Mouse (Mus musculus) limb, embryonic 14.5 days (tissue): ENCODE measurements at regions not wholly inside any gene's neighbourhood (a gene's known extent, or its start where the extent isn't known, plus 50 kb on each side); places are given as distances from the start of the nearest gene placed in this dataset.

Experiments used
- ATAC-seq: fragments of 200-750 bp; cut with Nextera tagmentation; 2 replicates; pipeline ENCODE4 v1.8.0; 2017; ENCODE audit warnings: low read depth, moderate number of reproducible peaks, moderate TSS enrichment; ENCODE audit not compliant: low FRiP score
- DNase-seq: peaks from one replicate; pipeline ENCODE4 v3.0.0-alpha.2; 2015; ENCODE audit warnings: low spot score
- H3K27ac ChIP-seq: fragments of 300-500 bp; sonication (generic); replicated peaks from 2 replicates; pipeline ENCODE4 v1.5.1; 2014; ENCODE audit warnings: low read depth, mild to moderate bottlenecking, low read length, moderate library complexity, mixed read lengths
- H3K27me3 ChIP-seq: fragments of 300-500 bp; sonication (generic); 2 replicates; pipeline ENCODE4 v1.6.1; 2014; ENCODE audit warnings: low read length, mixed read lengths; ENCODE audit not compliant: control insufficient read depth, insufficient read depth
- H3K36me3 ChIP-seq: fragments of 300-500 bp; sonication (generic); 2 replicates; pipeline ENCODE4 v1.6.1; 2014; ENCODE audit warnings: mild to moderate bottlenecking, low read length, moderate library complexity, mixed read lengths; ENCODE audit not compliant: control insufficient read depth, insufficient read depth
- H3K4me1 ChIP-seq: fragments of 300-500 bp; sonication (generic); 2 replicates; pipeline ENCODE4 v1.6.1; 2014; ENCODE audit warnings: antibody characterized with exemption, low read length, mixed read lengths; ENCODE audit not compliant: control insufficient read depth, insufficient read depth
- H3K4me2 ChIP-seq: fragments of 300-500 bp; sonication (generic); replicated peaks from 2 replicates; pipeline ENCODE4 v1.6.1; 2014; ENCODE audit warnings: low read depth, mild to moderate bottlenecking, low read length, moderate library complexity; ENCODE audit not compliant: severe bottlenecking
- H3K4me3 ChIP-seq: fragments of 300-500 bp; sonication (generic); replicated peaks from 2 replicates; pipeline ENCODE4 v1.5.1; 2014; ENCODE audit warnings: low read length
- H3K9ac ChIP-seq: fragments of 300-500 bp; sonication (generic); 2 replicates; pipeline ENCODE4 v1.6.1; 2014; ENCODE audit warnings: mild to moderate bottlenecking, low read depth, low read length, moderate library complexity; ENCODE audit not compliant: severe bottlenecking
- H3K9me3 ChIP-seq: fragments of 300-500 bp; sonication (generic); 2 replicates; pipeline ENCODE4 v1.6.1; 2016; ENCODE audit warnings: low read length; ENCODE audit not compliant: control insufficient read depth
- POLR2A ChIP-seq: fragments of 200-500 bp; IDR thresholded peaks from 2 replicates; pipeline ENCODE4 v1.8.0; 2012; ENCODE audit warnings: inconsistent platforms, mild to moderate bottlenecking, moderate library complexity, borderline replicate concordance; ENCODE audit not compliant: insufficient read depth, insufficient read length; ENCODE audit errors: extremely low read depth
- WGBS: fragments of 180-500 bp; shearing (Covaris S2); extraction: QIAGEN DNeasy Blood & Tissue Kit; methylation state at CpG from one replicate; pipeline ENCODE4 v1.1.7; 2014; 5-methylcytosine and 5-hydroxymethylcytosine counted together

DNA sequence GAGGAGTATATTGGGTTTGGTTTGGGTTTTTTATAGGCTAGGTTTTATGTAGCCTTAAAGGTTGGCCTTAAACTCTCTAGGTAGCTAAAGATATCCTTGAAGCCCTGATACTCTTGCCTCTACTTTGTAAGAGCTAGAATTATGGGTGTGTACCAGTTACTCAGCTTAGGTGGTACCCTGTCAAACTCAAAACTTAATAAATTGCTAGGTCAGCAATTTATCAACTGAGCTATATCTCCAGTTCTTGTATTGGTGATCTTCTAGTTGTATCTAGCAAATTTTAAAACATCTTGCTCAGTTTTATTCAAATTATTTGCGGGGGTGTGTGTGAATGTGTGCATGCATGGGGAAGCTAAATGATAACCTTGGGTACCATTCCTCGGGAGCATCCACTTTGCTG, 225.4 kb upstream of the Rnf32 start:
- Histone ChIP-seq H3K36me3 (no peaks in the 10 kb centered on the region), H3K27me3 (no peaks in the 10 kb centered on the region), H3K4me1 (no peaks in the 10 kb centered on the region), H3K4me2 (no peak overlapping the region), H3K27ac (no peak overlapping the region), H3K4me3 (no peak overlapping the region), H3K9me3 (no peaks in the 10 kb centered on the region), H3K9ac (no peak overlapping the region)
- no peak for ATAC-seq
- WGBS = 73% methylated on average over 2 of the region's 2 CpGs
- no peak for DNase-seq
- no peak for TF ChIP-seq POLR2A

- TF ChIP-seq POLR2A = no peak
- ATAC-seq = no peak; the same call in 1 of the 2 replicates
- DNase-seq = peak; percentile 64
- Histone ChIP-seq H3K27ac (no peak overlapping the region), H3K27me3 (no peaks in the 10 kb centered on the region), H3K4me1 (no peaks in the 10 kb centered on the region), H3K4me2 (no peak overlapping the region), H3K36me3 (no peaks in the 10 kb centered on the region), H3K9me3 (no peaks in the 10 kb centered on the region), H3K4me3 (no peak overlapping the region), H3K9ac (no peak overlapping the region)
Measured at GRCm38 (mm10) chr5:28955036-28955435, 240.8 kb upstream of the Rnf32 start.

DNA sequence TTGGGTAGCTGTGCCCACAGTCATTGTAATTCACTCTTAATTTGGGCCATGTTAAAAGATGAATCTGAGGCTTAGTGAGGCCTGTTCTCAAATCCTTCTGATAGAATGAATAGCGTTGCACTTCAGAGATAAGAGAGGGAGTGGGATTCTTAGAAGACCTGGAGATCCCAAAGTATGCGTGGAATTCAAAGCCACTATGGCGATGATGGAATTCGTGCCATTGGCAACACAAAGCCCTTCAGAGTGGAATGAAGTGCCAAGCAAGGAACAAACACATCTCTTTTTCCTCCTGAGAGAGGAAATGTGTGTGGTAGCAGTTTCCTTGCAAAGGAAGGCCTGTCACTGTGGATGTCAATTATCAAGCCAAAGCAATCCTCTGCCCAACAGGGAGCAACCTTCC, 248.3 kb upstream of the Rnf32 start:
- Histone ChIP-seq H3K4me2 (no peak overlapping the region), H3K27ac (no peak overlapping the region), H3K27me3 (no peaks in the 10 kb centered on the region), H3K36me3 (no peaks in the 10 kb centered on the region), H3K4me3 (no peak overlapping the region), H3K9me3 (no peaks in the 10 kb centered on the region), H3K9ac (no peak overlapping the region), H3K4me1 (no peaks in the 10 kb centered on the region)
- TF ChIP-seq POLR2A = no peak
- DNase-seq (no peak), ATAC-seq (no peak)
- 76% methylated on average over 4 of the region's 4 CpGs for WGBS

DNA sequence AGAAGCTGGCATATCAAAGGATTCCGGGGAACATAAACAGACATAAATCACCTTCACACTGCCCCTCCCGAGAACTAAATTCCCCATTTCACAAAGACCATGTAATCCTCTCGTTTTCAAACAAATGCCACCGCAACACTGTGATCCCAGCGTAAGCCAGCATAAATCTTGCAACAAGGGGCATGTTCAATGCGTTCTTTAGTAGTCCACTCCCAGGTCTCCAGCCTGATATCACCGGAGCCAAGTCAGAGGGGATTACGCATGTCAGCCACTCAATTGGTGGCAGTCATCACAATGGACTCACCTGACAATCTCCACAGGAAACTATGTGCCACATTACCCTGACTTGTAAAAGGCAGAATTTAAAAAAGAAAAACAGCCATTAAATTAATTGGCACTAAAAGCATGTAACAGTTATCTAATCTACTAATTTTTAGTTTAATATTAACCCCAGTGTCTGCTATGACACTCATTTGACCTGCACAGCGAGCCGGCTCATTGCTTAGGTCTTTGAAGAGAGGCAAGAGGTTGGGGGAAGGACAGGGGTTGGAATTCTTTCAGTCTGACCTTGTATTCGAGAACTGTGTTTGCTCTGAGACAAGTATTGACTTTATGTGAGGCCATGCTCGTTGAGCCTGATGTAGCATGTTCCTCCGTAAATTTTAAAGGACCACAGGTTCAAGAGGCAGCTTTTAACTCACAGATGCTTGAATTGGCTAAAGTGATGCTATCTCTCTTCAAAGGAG, 252.0 kb upstream of the Rnf32 start:
- no peak for TF ChIP-seq POLR2A
- Histone ChIP-seq H3K9ac (no peak overlapping the region), H3K4me3 (no peak overlapping the region), H3K4me2 (no peak overlapping the region), H3K36me3 (no peaks in the 10 kb centered on the region), H3K9me3 (no peaks in the 10 kb centered on the region), H3K27me3 (no peaks in the 10 kb centered on the region), H3K27ac (no peak overlapping the region), H3K4me1 (no peaks in the 10 kb centered on the region)
- WGBS = 31% methylated on average over 13 of the region's 13 CpGs
- DNase-seq (no peak), ATAC-seq (no peak)

DNA sequence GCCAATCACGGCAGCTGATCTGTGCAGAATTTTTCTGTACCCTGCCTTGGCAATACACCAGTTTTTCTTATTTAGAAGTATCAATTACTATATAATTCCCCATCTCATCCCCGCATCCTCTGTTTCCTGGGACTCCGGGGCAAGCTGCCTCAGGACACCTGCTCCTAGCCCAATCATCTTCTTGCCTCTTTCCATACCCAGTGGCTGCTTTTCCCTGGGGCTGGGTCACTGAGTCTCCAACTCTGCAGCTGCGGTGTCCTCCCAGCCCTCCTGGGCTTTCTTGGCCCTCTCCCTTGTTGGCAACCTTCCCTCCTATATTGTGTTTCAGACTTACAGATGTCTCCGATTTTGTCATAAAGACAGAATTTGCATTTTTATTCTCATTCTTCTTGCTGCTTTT, 254.8 kb upstream of the Rnf32 start:
- Histone ChIP-seq H3K4me3 (no peak overlapping the region), H3K9ac (no peak overlapping the region), H3K27ac (no peak overlapping the region), H3K9me3 (no peaks in the 10 kb centered on the region), H3K36me3 (no peaks in the 10 kb centered on the region), H3K4me2 (no peak overlapping the region), H3K4me1 (no peaks in the 10 kb centered on the region), H3K27me3 (no peaks in the 10 kb centered on the region)
- 67% methylated on average over 5 of the region's 5 CpGs for WGBS
- ATAC-seq = no peak
- no peak for DNase-seq
- TF ChIP-seq POLR2A = no peak
